Mouse (Mus musculus) kidney, postnatal 0 days (tissue): ENCODE data around the gene Vars. TPM values are rescaled to one million over a fixed set of nuclear protein-coding genes. Genes with fewer than 3 reads are reported as not detected.

Source experiments
- ATAC-seq: fragments of 200-750 bp; cut with Nextera tagmentation; replicated peaks from 2 replicates; pipeline ENCODE4 v1.8.0; 2017; ENCODE audit warnings: low read depth, moderate number of reproducible peaks, moderate TSS enrichment, moderate library complexity; ENCODE audit not compliant: low FRiP score
- DNase-seq: peaks from one replicate; pipeline ENCODE4 v3.0.0-alpha.2; 2016; ENCODE audit warnings: low spot score
- H3K27ac ChIP-seq: fragments of 300-500 bp; sonication (generic); 2 replicates; pipeline ENCODE4 v1.5.1; 2014; ENCODE audit warnings: mild to moderate bottlenecking
- H3K27me3 ChIP-seq: fragments of 300-500 bp; sonication (generic); 2 replicates; pipeline ENCODE4 v1.6.1; 2014; ENCODE audit warnings: low read length, mixed read lengths; ENCODE audit not compliant: insufficient read depth
- H3K36me3 ChIP-seq: fragments of 300-500 bp; sonication (generic); 2 replicates; pipeline ENCODE4 v1.6.1; 2014; ENCODE audit warnings: low read length, mixed read lengths; ENCODE audit not compliant: insufficient read depth
- H3K4me1 ChIP-seq: fragments of 300-500 bp; sonication (generic); replicated peaks from 2 replicates; pipeline ENCODE4 v1.6.1; 2014; ENCODE audit warnings: antibody characterized with exemption, low read length, mixed read lengths; ENCODE audit not compliant: insufficient read depth
- H3K4me2 ChIP-seq: fragments of 300-500 bp; sonication (generic); 2 replicates; pipeline ENCODE4 v1.6.1; 2014; ENCODE audit warnings: mild to moderate bottlenecking, low read length, moderate library complexity, mixed read lengths
- H3K4me3 ChIP-seq: fragments of 300-500 bp; sonication (generic); replicated peaks from 2 replicates; pipeline ENCODE4 v1.5.1; 2014; ENCODE audit warnings: low read depth, low read length
- H3K9ac ChIP-seq: fragments of 300-500 bp; sonication (generic); 2 replicates; pipeline ENCODE4 v1.6.1; 2014; ENCODE audit warnings: low read depth, low read length
- H3K9me3 ChIP-seq: fragments of 300-500 bp; sonication (generic); replicated peaks from 2 replicates; pipeline ENCODE4 v1.6.1; 2016; ENCODE audit warnings: low read length, inconsistent platforms, mixed read lengths
- CTCF ChIP-seq: IDR thresholded peaks from 2 replicates; pipeline ENCODE4 v1.5.1; 2016; ENCODE audit warnings: antibody characterized with exemption, low read depth, mild to moderate bottlenecking, moderate library complexity
- WGBS: fragments of 180-500 bp; shearing (Covaris S2); extraction: QIAGEN DNeasy Blood & Tissue Kit; methylation state at CpG from one replicate; pipeline ENCODE4 v1.1.7; 2014; 5-methylcytosine and 5-hydroxymethylcytosine counted together
- polyA plus RNA-seq: library from polyadenylated mRNA; unstranded; fragments of >200 nt; fragmentation: Nextera tagmentation; extraction: Ambion mirVana; gene quantifications from 2 replicates; pipeline ENCODE4 v1.2.1, GENCODE M21; 2015

Gene Vars
- polyA plus RNA-seq, 1 experiment from 2014 or later: 61.3 TPM

DNA sequence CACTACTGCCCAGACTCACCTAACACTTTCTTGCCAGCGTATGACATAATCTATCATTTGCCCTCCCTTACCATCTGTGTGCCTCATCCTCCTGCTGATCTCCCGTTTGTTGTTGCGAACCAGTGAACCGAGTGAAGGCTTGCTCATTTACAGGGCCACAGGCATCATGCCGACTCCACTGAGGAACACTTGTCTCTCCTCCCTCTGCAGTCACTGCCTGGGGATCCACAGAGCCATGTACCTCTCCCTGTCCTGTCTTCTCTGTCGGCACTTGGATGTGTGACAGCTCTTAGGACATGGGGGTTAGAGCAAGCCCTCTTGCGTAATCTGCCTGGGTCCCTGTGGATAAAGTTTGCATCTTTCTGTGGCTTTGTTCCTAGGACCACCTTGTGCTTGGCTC lies 8.8 kb downstream of the Vars start:
- Histone ChIP-seq H3K27me3 (no peaks in the 10 kb centered on the region), H3K9ac (no peak overlapping the region), H3K4me2 (no peak overlapping the region), H3K27ac (no peak overlapping the region), H3K36me3 (peaks cover 72% of the 10 kb centered on the region), H3K4me3 (no peak overlapping the region), H3K4me1 (no peaks in the 10 kb centered on the region), H3K9me3 (no peaks in the 10 kb centered on the region)
- no peak for TF ChIP-seq CTCF
- ATAC-seq (no peak), DNase-seq (no peak)
- WGBS: 71% methylated on average over 7 of the region's 7 CpGs

DNA sequence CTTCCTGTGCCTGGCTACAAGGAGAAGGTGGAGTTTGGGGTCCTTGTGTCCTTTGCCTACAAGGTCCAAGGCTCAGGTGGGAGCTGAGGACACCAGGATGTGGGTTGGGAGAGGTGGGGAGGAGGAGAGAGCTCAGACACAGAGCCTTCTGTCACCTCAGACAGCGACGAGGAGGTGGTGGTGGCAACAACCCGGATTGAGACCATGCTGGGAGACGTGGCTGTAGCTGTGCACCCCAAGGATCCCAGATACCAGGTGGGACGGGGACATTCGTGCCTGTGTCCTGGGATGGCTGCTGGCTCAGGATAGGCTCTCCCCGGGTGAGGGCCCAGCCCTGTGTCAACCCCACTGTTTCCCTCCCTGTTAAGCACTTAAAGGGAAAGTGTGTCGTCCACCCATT lies 10.7 kb downstream of the Vars start:
- Histone ChIP-seq H3K27ac (no peak overlapping the region), H3K27me3 (no peaks in the 10 kb centered on the region), H3K36me3 (peaks cover 77% of the 10 kb centered on the region), H3K4me1 (no peaks in the 10 kb centered on the region), H3K9me3 (no peaks in the 10 kb centered on the region), H3K4me2 (no peak overlapping the region), H3K4me3 (no peak overlapping the region), H3K9ac (no peak overlapping the region)
- TF ChIP-seq CTCF: no peak
- ATAC-seq (no peak), DNase-seq (no peak)
- WGBS: 95% methylated on average over 8 of the region's 8 CpGs

DNA sequence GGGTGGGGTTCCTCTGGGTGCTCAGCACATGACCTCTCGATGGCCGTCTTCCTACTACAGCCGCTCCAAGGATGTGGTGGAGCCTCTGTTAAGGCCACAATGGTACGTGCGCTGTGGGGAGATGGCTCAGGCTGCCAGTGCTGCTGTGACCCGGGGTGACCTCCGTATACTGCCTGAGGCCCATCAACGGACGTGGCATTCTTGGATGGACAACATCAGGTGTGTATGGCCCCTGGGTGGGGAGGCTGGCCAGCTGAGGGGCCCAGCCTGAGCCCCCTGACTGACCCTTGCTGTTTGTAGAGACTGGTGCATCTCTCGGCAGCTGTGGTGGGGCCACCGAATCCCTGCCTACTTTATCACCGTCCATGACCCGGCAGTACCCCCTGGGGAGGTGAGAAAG lies 11.6 kb downstream of the Vars start:
- Histone ChIP-seq H3K27ac (no peak overlapping the region), H3K4me1 (no peaks in the 10 kb centered on the region), H3K36me3 (peaks cover 72% of the 10 kb centered on the region), H3K27me3 (no peaks in the 10 kb centered on the region), H3K4me2 (no peak overlapping the region), H3K9ac (0 out of 2 replicates have a peak overlapping the region, but pooled peaks have one; percentile 18), H3K9me3 (no peaks in the 10 kb centered on the region), H3K4me3 (no peak overlapping the region)
- DNase-seq: no peak
- 83% methylated on average over 13 of the region's 13 CpGs for WGBS
- ATAC-seq: no peak
- TF ChIP-seq CTCF: no peak

DNA sequence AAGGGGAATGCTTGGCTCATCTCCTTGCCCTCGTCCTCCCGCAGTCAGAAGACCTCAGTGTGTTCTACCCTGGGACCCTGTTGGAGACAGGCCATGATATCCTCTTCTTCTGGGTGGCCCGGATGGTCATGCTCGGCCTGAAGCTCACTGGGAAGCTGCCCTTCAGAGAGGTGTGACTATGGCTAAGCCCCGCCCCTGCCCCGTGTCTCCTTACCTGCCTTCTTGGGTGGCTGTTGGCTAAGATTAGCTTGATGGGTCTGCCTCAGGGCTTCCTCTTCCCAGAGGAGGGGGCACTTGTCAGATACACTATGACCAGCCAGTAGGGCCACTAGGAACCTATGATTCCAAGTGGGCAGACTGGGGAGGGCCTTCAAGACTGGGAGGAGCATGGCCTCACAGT lies 12.4 kb downstream of the Vars start:
- H3K9ac ChIP-seq: no peak overlapping the region
- no peaks in the 10 kb centered on the region for H3K27me3 ChIP-seq
- H3K9me3 ChIP-seq: no peaks in the 10 kb centered on the region
- TF ChIP-seq CTCF: no peak
- H3K4me3 ChIP-seq: no peak overlapping the region
- ATAC-seq (no peak), DNase-seq (no peak)
- no peak overlapping the region for H3K4me2 ChIP-seq
- no peak overlapping the region for H3K27ac ChIP-seq
- H3K4me1 ChIP-seq: no peaks in the 10 kb centered on the region
- 76% methylated on average over 6 of the region's 6 CpGs for WGBS
- H3K36me3 ChIP-seq: peaks cover 65% of the 10 kb centered on the region

DNA sequence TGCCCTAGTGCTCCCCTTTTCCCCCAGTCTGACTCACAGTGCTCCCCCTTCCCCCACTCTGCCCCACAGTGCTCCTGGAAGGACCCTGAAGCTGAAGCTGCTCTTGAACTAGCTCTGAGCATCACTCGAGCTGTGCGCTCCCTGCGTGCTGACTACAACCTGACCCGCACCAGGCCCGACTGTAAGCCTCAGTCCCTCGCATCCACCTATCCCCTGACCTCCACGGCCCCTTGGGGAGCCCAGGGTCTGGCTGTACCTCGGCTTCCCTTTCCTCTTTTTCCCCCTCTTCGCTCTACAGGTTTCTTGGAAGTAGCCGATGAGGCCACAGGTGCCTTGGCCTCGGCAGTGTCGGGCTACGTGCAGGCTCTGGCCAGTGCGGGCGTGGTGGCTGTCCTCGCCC lies 14.5 kb downstream of the Vars start:
- Histone ChIP-seq H3K9me3 (no peaks in the 10 kb centered on the region), H3K36me3 (peaks cover 61% of the 10 kb centered on the region), H3K27ac (no peak overlapping the region), H3K9ac (no peak overlapping the region), H3K4me3 (no peak overlapping the region), H3K4me1 (no peaks in the 10 kb centered on the region), H3K4me2 (no peak overlapping the region), H3K27me3 (no peaks in the 10 kb centered on the region)
- no peak for TF ChIP-seq CTCF
- ATAC-seq: no peak
- no peak for DNase-seq
- 89% methylated on average over 16 of the region's 16 CpGs for WGBS

DNA sequence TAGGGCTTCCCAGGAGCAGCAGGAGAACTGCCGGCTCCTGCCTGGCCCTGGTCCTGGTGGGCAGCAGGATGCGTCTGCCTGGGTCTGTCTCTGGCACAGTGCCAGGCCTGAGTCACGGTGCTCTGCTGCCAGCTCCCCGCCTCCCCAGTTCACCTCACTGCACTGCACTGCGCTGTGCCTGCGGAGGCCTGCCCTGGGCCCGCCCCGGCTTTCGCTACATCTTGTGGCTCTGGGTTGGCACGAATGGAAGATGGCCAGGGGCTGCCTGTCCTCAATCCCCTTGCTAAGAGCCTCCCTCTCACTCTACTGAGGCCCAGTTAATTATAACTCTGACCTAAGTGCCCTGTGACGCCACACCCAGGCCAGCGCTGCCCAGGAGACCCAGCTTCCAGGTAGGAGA lies 15.6 kb downstream of the Vars start, which contains the start of gene Vwa7:
Vwa7 (plus strand) TSS at position 204 of the 400 bp plus-strand sequence.
- Histone ChIP-seq H3K4me1 (no peaks in the 10 kb centered on the region), H3K9me3 (no peaks in the 10 kb centered on the region), H3K27ac (0 out of 2 replicates have a peak within 1 kb of the TSS, but pooled peaks have one; percentile 8), H3K4me2 (no peak within 1 kb of the TSS), H3K36me3 (peaks cover 50% of the 10 kb centered on the region), H3K9ac (no peak within 1 kb of the TSS), H3K4me3 (no peak within 1 kb of the TSS), H3K27me3 (no peaks in the 10 kb centered on the region)
- whole genome bisulfite sequencing: 55% methylated on average over 12 of the region's 12 CpGs
- ATAC-seq: peak; percentile 30
- DNase-seq: no peak
- TF ChIP-seq CTCF: no peak
